Mouse (Mus musculus) B cell, adult (primary cell): Measurements from ENCODE around the gene Olfr1218. TPM values are rescaled to one million over a fixed set of nuclear protein-coding genes. Genes with fewer than 3 reads are reported as not detected.

Source experiments
- total RNA-seq: library from RNA; stranded (reverse); gene quantifications from 4 replicates; pipeline ENCODE4 v1.2.4, GENCODE M21; 2023; ENCODE audit not compliant: inconsistent age

Olfr1218 gene
- not detected in 4 replicates for total RNA-seq

DNA sequence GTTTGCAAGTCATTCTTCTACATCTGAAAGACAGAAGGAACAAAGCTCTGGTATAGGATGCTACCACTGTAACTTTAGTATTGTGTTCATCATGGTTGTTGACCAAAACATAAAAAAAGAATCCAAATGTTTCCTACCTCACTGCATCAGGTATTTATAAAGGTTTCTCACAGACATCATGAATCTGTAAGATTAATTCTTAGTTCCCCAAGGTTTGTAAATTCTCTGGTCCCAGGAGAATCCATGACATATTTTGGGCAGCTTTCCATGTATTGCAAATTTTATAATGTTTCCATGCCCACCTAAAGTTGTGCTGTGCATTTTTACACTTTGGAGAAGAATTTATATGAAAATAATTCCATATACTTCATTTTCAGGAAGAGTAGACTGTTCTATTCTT lies at the start of gene Olfr1218:
TSS of gene Olfr1218 (minus strand) at position 101 of the 400 bp plus-strand sequence.

DNA sequence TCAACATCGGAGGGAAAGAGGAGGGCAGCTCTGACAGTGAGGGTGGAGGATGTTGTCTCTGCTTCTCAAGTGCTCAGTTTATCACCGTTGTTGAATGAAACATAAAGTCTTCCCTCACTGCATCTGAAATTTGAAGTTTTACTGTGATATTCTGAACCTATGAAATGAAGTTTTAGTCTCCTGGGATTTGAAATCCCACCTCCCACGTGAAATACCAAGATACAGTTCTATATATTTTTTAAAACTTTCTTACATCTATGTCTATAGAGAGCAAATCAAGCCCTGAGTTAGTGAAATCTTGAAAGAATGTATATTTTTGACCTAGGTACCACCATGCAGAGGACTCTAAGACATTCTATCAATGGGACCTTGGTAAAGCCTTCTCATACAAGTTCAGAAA lies 45.7 kb upstream of the Olfr1218 start, which contains the start of gene Olfr1220:
TSS of gene Olfr1220 (minus strand) at position 101 of the 400 bp plus-strand sequence.

DNA sequence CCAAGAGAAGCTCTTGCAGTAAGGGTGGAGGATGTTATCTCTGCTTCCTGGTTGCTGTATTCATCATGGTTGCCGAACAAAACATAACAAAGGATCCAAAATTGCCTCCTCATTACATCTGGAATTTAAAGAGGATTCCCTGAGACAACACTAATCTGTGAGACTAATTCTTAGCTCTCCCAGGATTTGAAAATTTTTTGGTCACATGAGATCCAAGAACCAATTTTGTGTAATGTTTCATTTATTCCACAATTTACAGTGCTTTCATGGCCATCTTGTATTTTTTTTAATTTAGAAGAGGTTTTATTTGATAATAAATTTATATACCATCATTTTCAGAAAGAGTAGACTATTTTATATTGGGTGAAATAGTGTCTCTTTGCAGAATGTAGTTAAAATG lies 22.4 kb upstream of the Olfr1218 start, which contains the start of gene Olfr1219:
TSS of gene Olfr1219 (minus strand) at position 101 of the 400 bp plus-strand sequence.

DNA sequence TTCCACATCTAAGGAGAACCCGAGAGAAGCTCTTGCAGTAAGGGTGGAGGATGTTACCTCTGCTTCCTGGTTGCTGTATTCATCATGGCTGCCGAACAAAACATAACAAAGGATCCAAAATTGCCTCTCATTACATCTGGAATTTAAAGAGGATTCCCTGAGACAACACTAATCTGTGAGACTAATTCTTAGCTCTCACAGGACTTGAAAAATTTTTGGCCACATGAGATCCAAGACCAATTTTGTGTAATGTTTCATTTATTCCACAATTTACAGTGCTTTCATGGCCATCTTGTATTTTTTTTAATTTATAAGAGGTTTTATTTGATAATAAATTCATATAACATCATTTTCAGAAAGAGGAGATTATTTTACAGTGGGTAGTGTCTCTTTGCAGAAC lies 29.0 kb downstream of the Olfr1218 start, which contains the start of gene Olfr1217:
TSS of gene Olfr1217 (minus strand) at position 101 of the 400 bp plus-strand sequence.

DNA sequence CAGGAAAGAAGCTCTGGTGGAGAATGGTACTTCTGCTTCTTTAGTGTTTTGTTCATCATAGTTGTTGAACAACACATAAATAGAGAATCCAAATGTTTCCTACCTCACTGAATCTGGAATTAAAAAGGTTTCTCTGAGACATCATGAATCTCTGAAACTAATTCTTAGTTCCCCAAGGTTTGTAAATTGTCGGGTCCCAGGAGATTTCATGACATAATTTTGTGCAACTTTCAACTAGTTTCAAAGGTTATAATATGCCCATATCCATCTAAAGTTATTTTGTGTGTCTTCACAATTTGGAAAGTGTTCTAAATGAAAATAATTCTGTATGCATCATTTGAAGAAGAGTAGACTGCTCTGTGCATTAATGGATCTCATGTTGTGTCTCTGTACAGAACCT lies 42.7 kb downstream of the Olfr1218 start, which contains the start of gene Olfr1216:
TSS of gene Olfr1216 (minus strand) at position 101 of the 400 bp plus-strand sequence.

DNA sequence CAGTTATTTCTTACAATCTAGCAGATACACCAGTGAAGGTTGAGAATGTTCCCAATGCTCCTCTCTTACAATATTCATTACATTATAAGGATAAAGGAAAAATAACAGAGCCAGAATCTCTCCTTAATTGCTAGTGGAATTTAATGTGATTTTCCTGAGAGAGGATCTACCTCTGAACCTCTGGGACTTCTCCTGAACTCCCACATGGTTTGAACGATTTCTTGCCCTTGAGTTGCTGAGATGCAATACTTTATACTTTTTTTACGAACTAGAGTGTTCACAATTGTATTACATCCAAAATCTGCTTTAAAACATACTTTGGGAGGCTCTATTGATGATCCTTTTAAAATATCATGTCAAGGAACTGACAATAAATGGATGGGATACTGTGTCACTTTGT lies 54.1 kb downstream of the Olfr1218 start, which contains the start of gene Olfr1215:
TSS of gene Olfr1215 (minus strand) at position 101 of the 400 bp plus-strand sequence.

Other genes with a start within 250 kb of the Olfr1218 start
- not detected in 4 replicates for gene Olfr1202, start 246.7 kb downstream of the Olfr1218 start, total RNA-seq
- gene Olfr1205, start 231.4 kb downstream of the Olfr1218 start, total RNA-seq: not detected in 4 replicates
- not detected in 4 replicates for gene Olfr1204, start 211.9 kb downstream of the Olfr1218 start, total RNA-seq
- not detected in 4 replicates for gene Olfr1206, start 198.0 kb downstream of the Olfr1218 start, total RNA-seq
- gene Olfr1208, start 158.9 kb downstream of the Olfr1218 start, total RNA-seq: not detected in 4 replicates
- gene Olfr1209, start 146.0 kb downstream of the Olfr1218 start, total RNA-seq: not detected in 4 replicates
- not detected in 4 replicates for gene Olfr1211, start 123.1 kb downstream of the Olfr1218 start, total RNA-seq
- not detected in 4 replicates for gene Olfr1212, start 107.2 kb downstream of the Olfr1218 start, total RNA-seq
- gene Gm13762, start 80.9 kb downstream of the Olfr1218 start, total RNA-seq: not detected in 4 replicates
- not detected in 4 replicates for gene Olfr1214, start 68.5 kb downstream of the Olfr1218 start, total RNA-seq
- not detected in 4 replicates for gene Olfr1215, start 54.2 kb downstream of the Olfr1218 start, total RNA-seq
- gene Olfr1216, start 42.8 kb downstream of the Olfr1218 start, total RNA-seq: not detected in 4 replicates
- not detected in 4 replicates for gene Olfr1217, start 29.1 kb downstream of the Olfr1218 start, total RNA-seq
- not detected in 4 replicates for gene Olfr1219, start 22.3 kb upstream of the Olfr1218 start, total RNA-seq
- not detected in 4 replicates for gene Olfr1220, start 45.6 kb upstream of the Olfr1218 start, total RNA-seq
- gene Olfr1221, start 56.1 kb upstream of the Olfr1218 start, total RNA-seq: not detected in 4 replicates
- not detected in 4 replicates for gene Olfr1222, start 71.9 kb upstream of the Olfr1218 start, total RNA-seq
- gene Olfr1223, start 90.4 kb upstream of the Olfr1218 start, total RNA-seq: not detected in 4 replicates
- gene Olfr1224-ps1, start 102.9 kb upstream of the Olfr1218 start, total RNA-seq: not detected in 4 replicates
- not detected in 4 replicates for gene Olfr1225, start 113.5 kb upstream of the Olfr1218 start, total RNA-seq
- not detected in 4 replicates for gene Olfr1226, start 138.9 kb upstream of the Olfr1218 start, total RNA-seq
- not detected in 4 replicates for gene Olfr1228, start 192.9 kb upstream of the Olfr1218 start, total RNA-seq
- gene Olfr1229, start 226.8 kb upstream of the Olfr1218 start, total RNA-seq: not detected in 4 replicates
- gene Olfr1230, start 236.1 kb upstream of the Olfr1218 start, total RNA-seq: not detected in 4 replicates
- gene Olfr1231, start 245.9 kb upstream of the Olfr1218 start, total RNA-seq: not detected in 4 replicates